Mouse (Mus musculus): ENCODE data around the gene Zar1l.

The Zar1l gene

DNA sequence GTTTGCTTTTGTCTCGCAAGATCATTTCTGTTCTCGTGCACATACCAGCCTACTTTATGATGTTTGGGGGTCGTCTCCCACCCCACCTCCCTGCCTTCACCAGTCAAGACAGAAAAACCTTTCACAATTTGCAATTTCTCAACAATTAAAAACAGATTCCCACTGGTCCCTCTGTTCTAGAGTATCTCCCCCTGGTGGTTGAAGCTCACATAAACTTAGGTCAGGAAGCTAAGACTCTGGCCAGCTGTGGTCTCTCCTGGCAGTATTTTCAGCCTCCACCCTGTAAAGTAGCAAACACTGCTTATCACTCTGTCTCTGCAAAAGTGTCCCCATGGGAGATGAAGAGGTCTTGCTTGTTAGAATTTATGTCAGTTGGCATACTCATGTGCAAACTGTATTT, 32.8 kb downstream of the Zar1l start:
- DNase-seq (ENCODE audit: low spot score): peak; percentile 60

DNA sequence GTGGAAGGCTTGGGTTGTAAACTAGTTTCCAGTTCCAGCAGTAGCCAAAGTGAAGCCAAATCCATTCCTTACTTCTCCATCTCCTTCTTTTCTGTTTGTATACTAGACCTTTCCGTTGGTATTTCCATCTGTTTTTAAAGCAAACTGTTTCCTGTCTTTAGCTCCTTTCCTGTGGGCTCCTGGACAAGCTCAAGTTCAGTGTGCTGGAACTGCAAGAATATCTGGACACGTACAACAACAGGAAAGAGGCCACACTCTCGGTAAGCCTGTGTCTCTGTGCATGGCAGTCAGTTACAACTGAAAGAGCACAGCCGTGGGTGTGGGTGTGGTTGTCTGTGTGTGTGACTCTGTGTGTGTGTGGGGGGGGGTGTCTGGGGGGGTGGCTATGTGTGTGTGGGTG, 39.4 kb downstream of the Zar1l start:
- DNase-seq (ENCODE audit: low spot score): no peak

DNA sequence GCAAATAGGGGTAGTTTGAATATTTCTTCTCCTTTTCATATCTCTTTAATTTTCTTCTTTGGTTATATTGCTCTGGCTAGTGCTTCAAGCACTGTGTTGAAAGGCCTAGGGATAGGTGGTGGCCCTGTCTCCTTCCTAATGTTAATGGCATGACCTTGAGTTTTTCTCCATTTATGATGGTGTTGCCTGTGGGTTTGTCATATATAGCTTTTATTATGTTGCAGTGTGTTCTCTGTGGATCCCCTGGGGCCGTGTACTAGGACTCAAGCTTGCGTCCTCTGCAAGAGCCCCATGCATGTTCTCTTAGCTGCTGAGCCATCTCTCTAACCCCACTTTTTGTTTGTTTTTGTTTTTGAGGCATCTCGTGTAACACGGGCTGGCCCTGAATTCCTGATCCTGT, 40.6 kb downstream of the Zar1l start:
- DNase-seq (ENCODE audit: low spot score): no peak

DNA sequence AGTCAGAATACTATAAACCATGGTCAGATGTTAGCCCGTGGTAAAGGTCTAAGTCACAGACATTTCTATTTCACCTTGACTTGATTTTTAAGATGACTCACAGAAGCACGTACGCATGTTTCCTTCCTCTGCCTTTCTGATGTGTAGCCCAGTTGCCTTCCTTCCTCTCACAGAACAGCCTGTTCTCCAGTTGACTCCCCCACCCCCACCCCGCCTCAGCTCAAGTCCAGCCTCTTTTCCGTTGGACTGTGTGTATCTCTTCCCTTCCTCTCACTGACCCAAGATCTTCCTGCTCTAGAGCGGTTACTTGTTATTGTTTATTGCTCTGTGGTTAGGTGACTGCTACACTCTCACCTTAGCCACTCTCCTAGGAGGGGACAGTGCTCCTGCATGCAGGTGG, 49.5 kb downstream of the Zar1l start:
- no peak for DNase-seq (ENCODE audit: low spot score)

DNA sequence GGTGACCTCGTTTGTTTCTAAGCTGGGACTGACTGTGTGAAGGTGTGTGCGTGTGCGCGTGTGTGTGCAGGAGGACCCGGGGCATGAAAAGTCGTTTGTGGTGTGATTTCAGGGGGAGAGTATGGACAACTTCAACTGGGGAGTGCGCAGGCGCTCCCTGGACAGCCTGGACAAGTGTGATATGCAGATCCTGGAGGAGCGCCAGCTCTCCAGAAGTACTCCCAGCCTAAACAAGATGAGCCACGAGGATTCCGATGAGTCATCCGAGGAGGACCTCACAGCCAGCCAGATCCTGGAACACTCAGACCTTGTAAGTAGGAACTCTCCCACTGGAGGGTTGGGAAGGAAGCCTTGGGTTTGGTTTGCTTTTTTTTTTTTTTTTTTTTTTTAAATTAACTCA, 51.8 kb downstream of the Zar1l start:
- DNase-seq (ENCODE audit: low spot score): peak; percentile 87

DNA sequence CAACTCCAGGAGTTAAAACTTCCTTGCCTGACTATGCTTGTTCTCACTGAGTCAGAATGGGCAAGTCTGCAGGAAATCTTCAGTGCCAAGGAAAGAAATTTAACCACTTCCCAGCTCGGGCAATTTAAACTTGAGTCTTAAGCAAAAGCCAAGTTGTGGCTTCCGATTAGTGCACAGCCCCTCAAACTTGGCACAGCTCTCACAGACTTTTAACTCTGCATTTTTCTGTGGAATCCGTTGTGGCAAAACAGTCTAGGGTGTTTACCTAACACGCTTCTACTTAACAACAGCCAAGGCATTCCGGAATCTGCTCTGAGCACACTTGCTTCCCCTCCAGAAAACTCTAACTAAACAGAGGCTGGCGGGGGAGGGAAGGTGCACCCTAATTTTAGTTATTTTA, 52.7 kb downstream of the Zar1l start:
- no peak for DNase-seq (ENCODE audit: low spot score)

DNA sequence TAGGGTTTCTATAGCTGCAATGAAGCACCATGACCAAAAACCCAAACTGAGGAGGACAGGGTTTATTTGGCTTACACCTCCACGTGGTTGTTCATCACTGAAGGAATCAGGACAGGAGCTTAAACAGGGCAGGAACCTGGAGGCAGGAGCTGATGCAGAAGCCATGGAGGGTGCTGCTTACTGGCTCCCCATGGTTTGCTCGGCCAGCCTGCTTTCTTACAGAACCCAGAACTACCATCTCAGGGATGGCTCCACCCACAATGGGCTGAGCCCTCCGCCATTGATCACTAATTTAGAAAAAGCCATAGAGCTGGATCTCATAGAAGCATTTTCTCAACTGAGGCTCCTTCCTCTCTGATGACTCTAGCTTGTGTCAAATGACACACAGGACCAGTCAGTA, 53.2 kb downstream of the Zar1l start:
- no peak for DNase-seq (ENCODE audit: low spot score)

DNA sequence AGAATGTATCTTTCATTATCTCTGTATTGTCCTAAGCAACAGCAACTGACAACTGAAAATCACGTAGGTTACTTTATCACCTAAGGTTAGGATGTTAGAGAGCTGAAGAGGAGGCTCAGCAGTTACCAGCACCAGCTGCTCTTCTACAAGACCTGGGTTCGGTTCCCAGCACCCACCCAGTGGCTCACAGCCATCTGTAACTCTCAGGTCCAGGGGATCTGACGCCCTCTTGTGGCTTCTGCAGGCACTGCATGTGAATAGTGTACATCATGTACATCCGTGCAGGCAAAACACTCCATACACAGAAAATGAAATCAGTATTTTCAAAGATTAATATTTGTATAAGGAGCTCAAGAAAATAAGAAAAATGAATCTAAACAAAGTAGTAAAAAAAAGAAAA, 58.2 kb downstream of the Zar1l start:
- no peak for DNase-seq (ENCODE audit: low spot score)

DNA sequence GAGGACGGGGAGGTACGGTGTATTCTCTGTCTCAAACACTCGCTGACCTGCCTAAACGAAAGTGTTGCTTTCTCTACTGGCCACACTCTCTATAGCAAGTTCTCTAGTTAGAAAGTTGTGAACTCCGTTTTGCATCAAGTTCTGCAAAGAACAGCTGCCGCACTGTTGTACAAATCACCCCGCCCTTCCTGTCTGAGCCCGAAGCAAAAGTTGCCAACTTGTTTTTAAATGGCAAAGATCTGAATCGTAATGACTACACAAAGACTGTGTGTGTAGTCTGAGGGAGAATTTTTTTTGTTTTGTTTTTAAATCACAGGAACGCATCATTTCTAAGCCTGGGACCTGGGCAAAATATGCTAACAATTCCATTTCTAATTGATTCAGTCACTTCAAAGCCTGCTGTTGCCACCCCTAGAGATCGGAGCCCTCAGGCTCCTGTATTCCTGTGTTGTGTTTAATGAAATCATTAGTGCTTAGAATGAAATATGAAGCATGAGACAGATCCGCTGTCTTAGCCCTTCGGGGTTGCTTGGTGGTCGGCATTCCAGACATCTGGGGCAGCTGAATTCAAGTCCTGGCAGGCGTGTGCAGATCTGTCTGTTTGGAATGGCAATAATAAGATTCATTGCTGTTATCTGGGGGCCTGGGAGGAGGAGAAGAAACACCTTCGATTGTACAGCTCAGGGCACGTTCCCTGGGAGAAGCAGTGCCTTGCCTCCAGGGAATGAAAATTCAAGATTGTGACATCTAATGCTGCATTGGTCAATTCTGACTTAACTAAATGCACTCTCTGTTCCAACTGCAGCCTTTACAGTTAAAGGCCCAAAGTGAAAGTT, 59.8 kb downstream of the Zar1l start:
- peak; percentile 14 for DNase-seq (ENCODE audit: low spot score)

DNA sequence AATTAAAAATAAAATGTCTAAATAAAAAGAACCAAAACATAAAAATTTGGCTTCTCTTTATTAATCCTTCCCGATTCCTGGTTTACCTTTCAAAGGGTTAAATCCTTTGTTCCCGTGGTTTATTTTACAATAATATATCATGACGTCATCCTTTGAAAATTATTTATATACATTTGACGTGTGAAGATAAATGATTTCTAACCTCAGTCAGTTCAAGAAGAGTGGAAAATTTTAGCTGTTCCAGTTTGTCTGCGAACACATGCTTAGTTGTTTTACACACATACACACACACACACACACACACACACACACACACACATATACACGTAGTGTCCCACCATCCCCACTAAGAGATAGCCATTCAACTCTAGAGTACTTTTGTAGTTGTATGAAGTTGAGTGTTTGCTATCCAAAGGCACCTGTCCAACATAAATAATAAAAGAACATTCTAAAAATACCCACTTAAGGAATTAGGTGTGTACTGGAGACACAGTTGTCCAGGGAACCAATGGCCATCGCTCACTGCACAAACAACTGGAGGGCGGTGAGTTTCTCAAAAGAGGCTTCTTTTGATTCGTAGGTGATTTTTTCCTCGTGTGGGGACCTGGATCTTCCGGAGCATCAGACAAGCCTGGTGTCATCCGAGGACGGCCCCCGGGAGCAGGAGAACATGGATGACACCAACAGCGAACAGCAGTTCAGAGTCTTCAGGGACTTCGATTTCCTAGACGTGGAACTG, 60.6 kb downstream of the Zar1l start:
- DNase-seq (ENCODE audit: low spot score): peak; percentile 11

Data from urinary bladder, postnatal 14 days (tissue).